Mouse (Mus musculus) C2C12 (cell line): ENCODE measurements around the gene Miox. TPM values are rescaled to one million over a fixed set of nuclear protein-coding genes. Genes with fewer than 3 reads are reported as not detected.
A peak's percentile ranks its signal among the peaks of the same experiment; 100 is the strongest.

Source experiments
- H3K27me3 ChIP-seq: one replicate; pipeline ENCODE4 v1.6.1; 2011; ENCODE audit not compliant: control insufficient read depth, insufficient read depth, insufficient read length
- H3K36me3 ChIP-seq: one replicate; pipeline ENCODE4 v1.6.1; 2011; ENCODE audit not compliant: control insufficient read depth, insufficient read depth
- H3K4me3 ChIP-seq: one replicate; pipeline ENCODE4 v1.5.1; 2011; ENCODE audit warnings: mild to moderate bottlenecking, control low read depth; ENCODE audit not compliant: poor library complexity, insufficient read depth, severe bottlenecking
- H3K79me2 ChIP-seq: one replicate; pipeline ENCODE4 v1.6.1; 2011; ENCODE audit not compliant: control insufficient read depth, insufficient read depth
- H3K79me3 ChIP-seq: one replicate; pipeline ENCODE4 v1.6.1; 2011; ENCODE audit warnings: low read depth, control low read depth
- H3ac ChIP-seq: one replicate; pipeline ENCODE3; 2011; ENCODE audit warnings: low read depth; ENCODE audit not compliant: control insufficient read depth, insufficient read length
- CEBPB ChIP-seq: IDR thresholded peaks from one replicate; pipeline ENCODE4 v1.6.1; 2011; ENCODE audit warnings: low read depth, mild to moderate bottlenecking, control low read depth, moderate library complexity
- CTCF ChIP-seq: IDR thresholded peaks from one replicate; pipeline ENCODE4 v1.5.1; 2011; ENCODE audit not compliant: control insufficient read depth, insufficient read depth, insufficient read length
- FOSL1 ChIP-seq: IDR thresholded peaks from one replicate; pipeline ENCODE4 v1.8.0; 2011; ENCODE audit warnings: mild to moderate bottlenecking, low read length; ENCODE audit not compliant: poor library complexity, insufficient read depth, severe bottlenecking
- MAX ChIP-seq: IDR thresholded peaks from one replicate; pipeline ENCODE4 v1.6.1; 2011; ENCODE audit warnings: mild to moderate bottlenecking, control low read depth
- MYOD1 ChIP-seq: IDR thresholded peaks from one replicate; pipeline ENCODE4 v1.6.1; 2011; ENCODE audit warnings: low read depth; ENCODE audit not compliant: control insufficient read depth, insufficient read length
- MYOG ChIP-seq: IDR thresholded peaks from one replicate; pipeline ENCODE4 v1.6.1; 2011; ENCODE audit not compliant: control insufficient read depth, insufficient read length; ENCODE audit errors: extremely low read depth
- USF1 ChIP-seq: IDR thresholded peaks from one replicate; pipeline ENCODE4 v1.6.1; 2011; ENCODE audit warnings: low read depth, mild to moderate bottlenecking, control low read depth, moderate library complexity
- polyA plus RNA-seq: library from polyadenylated mRNA; unstranded; fragments of >200 nt; fragmentation: generic; extraction: Trizol; gene quantifications from one replicate; pipeline ENCODE4 v1.2.1, GENCODE M21; 2012; ENCODE audit warnings: missing spikeins

Miox gene
- polyA plus RNA-seq, 1 experiment: not detected

DNA sequence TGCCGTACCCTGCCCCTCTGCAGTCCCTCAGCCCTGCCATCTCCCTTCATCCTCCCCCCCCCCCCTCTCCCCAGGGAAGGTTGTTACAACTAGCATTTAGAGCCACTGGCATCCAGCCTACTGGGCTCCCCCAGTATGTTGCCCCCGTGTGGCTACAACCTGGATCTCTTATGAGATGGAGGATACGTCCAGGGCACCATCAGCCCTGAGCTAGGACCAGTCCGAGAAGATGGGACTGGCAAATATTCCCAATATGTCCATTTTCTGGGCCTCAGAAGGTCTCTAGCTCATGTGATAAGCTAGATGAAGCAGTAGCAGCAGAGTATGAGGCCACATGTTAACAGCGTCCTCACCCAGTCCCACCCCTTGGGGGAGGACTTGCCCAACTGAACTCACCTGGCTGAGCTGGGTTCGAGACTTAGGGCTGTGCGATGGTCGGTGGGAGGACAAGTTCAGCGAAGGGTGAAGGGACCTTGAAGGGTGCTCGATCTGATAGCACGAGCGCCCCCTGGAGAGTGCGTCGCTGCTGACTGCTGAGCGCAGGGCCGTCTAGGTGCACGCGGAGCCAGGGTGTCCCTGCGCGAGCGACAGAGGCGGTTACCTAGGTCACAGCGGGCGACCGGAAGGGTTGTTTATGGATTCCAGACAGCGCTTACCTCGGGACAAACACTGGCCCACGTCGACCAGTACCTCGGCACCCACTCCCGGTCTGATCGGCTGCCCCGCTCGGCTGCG, 39.0 kb downstream of the Miox start:
- peak overlapping the region; percentile 74 for H3ac ChIP-seq
- peaks cover 13% of the 10 kb centered on the region for H3K79me3 ChIP-seq
- H3K36me3 ChIP-seq: peaks cover 47% of the 10 kb centered on the region
- H3K27me3 ChIP-seq: peaks cover 18% of the 10 kb centered on the region
- TF ChIP-seq CTCF (peak; percentile 95), CEBPB (no peak)
- peak overlapping the region; percentile 87 for H3K4me3 ChIP-seq
- peaks cover 30% of the 10 kb centered on the region for H3K79me2 ChIP-seq

DNA sequence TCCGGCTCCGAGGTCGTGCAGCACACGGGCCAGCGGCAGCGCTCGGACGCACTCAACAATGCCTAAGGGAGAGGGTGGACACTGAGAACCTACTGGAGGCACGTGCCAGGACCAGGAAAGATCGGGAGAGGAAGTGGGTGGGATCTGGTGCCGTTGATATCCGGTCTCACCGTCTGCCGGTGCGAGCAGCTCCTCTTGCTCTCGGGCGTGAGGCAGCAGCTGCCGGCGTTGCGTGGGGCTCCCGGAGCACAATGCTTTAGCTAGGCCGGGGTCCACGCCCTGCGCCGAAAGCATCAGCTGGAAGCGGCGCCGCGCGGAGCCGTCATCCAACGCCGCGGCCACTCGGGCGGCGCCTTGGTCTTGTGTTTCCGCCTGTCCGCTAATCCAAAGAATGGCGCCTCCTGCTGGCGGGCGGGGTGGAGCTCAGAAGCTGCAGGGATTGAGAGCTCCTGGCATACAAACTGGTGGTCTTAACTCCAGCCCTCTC, 39.6 kb downstream of the Miox start, which contains the start of gene Sco2:
Gene Sco2 (minus strand): TSS at position 85 of the 487 bp plus-strand sequence.
- H3ac ChIP-seq: peak within 1 kb of the TSS; percentile 74
- peaks cover 13% of the 10 kb centered on the region for H3K79me3 ChIP-seq
- peaks cover 30% of the 10 kb centered on the region for H3K79me2 ChIP-seq
- peaks cover 24% of the 10 kb centered on the region for H3K27me3 ChIP-seq
- TF ChIP-seq CTCF (peak; percentile 92), MAX (peak; percentile 97), USF1 (peak; percentile 80), FOSL1 (no peak)
- H3K36me3 ChIP-seq: peaks cover 41% of the 10 kb centered on the region
- peak within 1 kb of the TSS; percentile 87 for H3K4me3 ChIP-seq

DNA sequence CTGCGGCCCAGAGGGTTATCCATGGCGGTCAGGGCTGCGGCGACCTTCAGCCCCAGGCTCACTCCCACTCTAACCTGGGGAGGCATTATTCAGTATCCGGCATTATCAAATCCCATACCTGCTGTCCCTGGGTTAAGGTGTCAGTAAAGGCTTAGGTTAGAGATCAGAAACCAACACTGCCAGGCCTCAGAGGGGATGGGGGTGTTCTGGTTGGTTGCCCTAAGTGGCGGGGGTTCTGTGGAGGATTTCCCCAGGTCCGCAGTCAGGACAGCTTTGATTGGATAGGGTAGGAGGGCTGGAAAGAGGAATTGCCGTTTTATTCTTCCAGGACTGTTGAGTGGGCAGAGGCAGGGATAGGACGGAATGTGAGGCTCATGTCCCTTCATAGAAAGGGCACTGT, 40.1 kb downstream of the Miox start:
- peaks cover 29% of the 10 kb centered on the region for H3K27me3 ChIP-seq
- H3K4me3 ChIP-seq: peak overlapping the region; percentile 87
- peaks cover 30% of the 10 kb centered on the region for H3K79me2 ChIP-seq
- no peak for TF ChIP-seq USF1
- no peak for TF ChIP-seq MAX
- TF ChIP-seq CTCF: no peak
- peaks cover 13% of the 10 kb centered on the region for H3K79me3 ChIP-seq
- peaks cover 35% of the 10 kb centered on the region for H3K36me3 ChIP-seq
- H3ac ChIP-seq: peak overlapping the region; percentile 58

DNA sequence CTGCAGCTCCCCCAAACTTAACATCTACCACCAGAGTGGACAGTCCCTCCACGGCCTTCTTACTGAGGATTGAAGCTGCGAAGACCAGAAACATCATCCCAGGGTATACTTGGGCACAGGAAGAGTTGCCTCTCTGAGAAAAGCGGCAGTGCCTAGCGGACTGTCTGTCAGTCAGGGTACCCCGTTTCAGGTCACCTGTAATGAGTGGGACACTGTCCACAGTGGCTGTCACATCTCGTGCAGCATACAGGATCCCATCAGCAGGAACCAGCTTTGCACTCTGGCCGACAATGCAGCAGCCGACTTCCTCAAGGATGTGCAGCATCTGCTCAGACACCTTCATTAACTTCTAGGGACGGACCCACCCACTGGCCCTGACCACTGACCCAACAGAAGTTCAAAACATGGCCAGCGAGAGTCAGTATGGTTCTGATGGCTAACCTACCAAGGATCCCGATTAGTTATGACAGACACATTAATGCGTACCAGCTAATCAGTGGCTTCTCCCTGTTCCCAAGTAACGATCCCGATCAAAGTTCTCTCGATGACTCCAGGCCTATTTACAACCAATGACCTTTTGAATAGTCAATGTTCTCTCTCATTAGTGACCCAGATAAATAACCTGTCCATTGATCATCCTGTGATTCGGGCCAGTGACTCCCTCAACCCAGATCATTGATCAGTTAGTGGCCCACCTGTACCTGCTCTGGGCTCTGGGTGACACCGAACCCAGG, 40.8 kb downstream of the Miox start:
- no peak for TF ChIP-seq USF1
- TF ChIP-seq CTCF: no peak
- TF ChIP-seq CEBPB: no peak
- TF ChIP-seq FOSL1: no peak
- no peak for TF ChIP-seq MYOD1
- no peak for TF ChIP-seq MYOG
- TF ChIP-seq MAX: no peak
- Histone ChIP-seq H3K36me3 (peaks cover 29% of the 10 kb centered on the region), H3K27me3 (peaks cover 33% of the 10 kb centered on the region), H3ac (no peak overlapping the region), H3K79me3 (peaks cover 13% of the 10 kb centered on the region), H3K4me3 (no peak overlapping the region), H3K79me2 (peaks cover 30% of the 10 kb centered on the region)

DNA sequence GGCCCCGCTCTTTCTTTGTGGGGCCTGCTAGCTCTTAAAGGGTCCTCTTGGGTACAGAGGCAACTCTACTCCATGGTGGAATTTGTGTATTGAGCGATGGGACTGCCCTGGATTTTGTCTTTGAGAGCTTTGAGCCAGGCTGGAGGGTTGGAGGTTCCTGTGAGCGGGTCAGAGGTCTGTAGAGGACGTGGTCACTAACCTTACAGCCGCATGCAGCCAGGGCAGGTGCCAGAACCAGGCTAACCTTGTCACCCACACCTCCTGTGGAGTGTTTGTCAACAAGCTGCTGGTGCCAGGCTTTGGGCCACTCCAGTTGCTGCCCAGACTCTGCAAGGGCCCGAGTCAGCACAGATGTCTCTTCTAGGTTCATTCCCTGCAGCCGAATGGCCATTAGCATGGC, 41.8 kb downstream of the Miox start:
- Histone ChIP-seq H3K79me2 (peaks cover 23% of the 10 kb centered on the region), H3ac (no peak overlapping the region), H3K79me3 (peaks cover 10% of the 10 kb centered on the region), H3K36me3 (peaks cover 18% of the 10 kb centered on the region), H3K27me3 (peaks cover 33% of the 10 kb centered on the region), H3K4me3 (no peak overlapping the region)
- no peak for TF ChIP-seq USF1
- TF ChIP-seq CEBPB: no peak
- TF ChIP-seq FOSL1: no peak

DNA sequence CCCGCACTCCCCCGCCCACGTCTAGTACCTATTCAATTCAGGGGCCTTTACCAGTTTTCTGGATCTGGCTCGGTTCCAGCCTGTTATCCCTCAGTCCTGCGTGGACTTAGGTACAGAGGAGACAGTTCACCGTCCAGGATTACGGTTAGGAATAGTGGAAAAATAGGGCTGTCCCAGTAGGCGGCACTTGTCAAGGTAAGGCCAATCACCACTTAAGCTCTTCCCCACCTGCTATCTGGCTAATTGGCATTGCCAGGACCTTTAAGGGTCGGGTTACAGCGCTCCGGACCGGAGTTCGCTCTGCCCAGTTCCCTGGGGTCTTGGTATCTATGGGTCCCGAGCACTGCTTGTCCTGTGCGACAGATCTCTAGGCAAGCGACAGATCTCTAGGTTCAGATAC, 42.8 kb downstream of the Miox start, which contains the start of gene Tymp:
Gene Tymp (minus strand): TSS at position 83 of the 400 bp plus-strand sequence.
- no peak within 1 kb of the TSS for H3K4me3 ChIP-seq
- no peak within 1 kb of the TSS for H3ac ChIP-seq
- H3K79me2 ChIP-seq: peaks cover 14% of the 10 kb centered on the region
- peaks cover 9% of the 10 kb centered on the region for H3K36me3 ChIP-seq
- peaks cover 8% of the 10 kb centered on the region for H3K79me3 ChIP-seq
- TF ChIP-seq CEBPB (no peak), CTCF (no peak), MYOG (no peak), USF1 (no peak), MYOD1 (no peak), FOSL1 (no peak), MAX (no peak)
- peaks cover 33% of the 10 kb centered on the region for H3K27me3 ChIP-seq
